Mouse (Mus musculus): Measurements from ENCODE around the gene Slc39a3.

Slc39a3 gene

DNA sequence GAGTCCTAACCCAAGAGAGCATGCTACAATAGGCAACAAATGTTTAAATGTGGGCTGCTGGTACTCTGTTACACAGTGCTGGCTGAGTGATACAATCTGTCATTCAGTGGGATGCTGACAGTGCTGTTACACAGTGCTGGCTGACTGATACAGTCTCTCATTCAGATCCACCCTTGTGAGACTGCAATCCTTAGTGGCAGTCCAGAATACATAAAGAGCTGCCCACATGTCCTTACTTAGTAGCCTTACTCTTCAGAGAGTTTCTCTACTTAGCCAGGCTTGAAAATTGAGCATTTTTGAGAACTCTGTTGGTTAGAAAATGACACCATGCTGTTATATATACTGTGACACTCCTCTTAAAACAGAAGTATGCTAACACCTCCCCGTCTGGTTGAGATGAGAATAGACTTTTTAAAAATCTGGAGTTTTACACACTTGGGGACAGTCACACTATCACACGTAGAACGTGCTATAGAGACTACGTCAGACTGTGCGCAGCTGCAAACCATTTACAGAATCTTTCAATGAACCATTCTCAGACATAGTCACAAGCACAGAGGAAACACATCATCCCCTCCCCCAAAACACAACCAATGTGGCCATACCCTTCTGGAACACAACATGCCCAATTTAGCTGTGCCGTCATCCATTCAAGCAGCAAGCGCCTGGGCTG is 31.1 kb downstream of the Slc39a3 start:
- WGBS, result 38% methylated on average over 7 of the region's 7 CpGs

DNA sequence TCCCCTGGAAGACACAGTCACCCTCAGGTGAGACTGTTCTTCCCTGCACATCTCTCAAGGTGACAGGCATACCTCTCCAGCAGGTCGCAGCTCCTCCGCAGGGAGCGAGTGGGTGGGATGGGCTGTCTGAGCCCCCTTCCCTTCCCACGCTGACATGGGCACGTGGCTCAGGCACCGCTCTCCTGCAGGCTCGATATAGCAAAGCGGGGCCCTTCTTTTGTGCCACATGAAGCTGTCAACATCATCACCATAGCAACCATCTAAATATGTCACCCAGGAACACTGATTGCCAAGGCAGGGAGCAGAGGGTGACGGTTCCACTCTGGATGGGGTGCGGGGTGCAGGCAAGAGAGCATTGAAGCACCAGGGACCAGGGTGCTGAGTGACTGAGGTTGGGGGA is 36.1 kb downstream of the Slc39a3 start:
- WGBS, result 23% methylated on average over 10 of the region's 10 CpGs

GRCm38 (mm10) chr10:81000197-81001062 is 36.8 kb downstream of the Slc39a3 start:
- WGBS, result 43% methylated on average over 28 of the region's 28 CpGs

DNA sequence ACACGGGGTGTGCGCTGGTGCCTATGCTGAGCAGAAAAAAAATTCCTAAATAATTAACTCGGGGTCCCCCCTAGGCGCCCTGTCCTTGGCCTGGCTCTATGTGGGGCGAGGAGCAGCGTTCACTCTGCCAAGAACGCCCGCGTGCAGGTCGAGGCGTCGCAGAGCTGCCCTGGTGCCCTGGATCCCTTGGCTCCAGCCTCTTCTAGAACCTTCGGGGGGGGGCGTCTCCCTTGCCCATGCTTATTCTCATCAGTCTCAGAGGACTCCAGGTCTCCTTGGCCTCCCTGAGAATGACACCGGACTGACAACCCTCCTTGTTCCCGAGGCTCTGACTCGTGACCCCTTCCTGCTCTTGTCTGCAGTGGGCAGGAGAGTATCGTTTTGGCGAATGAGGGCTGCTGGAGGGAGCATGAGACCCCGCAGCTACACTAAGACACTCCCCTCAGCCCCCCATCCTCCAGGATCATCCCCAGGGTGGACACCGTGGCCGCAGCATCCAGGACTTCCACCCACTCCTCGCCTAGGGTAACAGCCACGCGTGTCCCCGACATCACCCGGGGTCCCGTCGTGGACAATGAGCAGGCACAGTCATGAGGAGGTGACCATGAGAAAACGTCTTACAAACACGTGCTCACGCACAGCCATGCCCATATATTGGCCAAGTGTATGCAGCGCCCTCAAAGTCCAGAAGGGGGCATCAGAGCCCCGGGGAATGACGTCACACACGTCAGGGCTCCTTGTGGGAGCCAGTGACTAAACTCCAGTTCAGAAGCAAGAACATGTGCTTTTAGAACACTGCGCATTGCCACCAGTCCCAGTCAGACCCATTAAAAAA is 37.6 kb downstream of the Slc39a3 start:
- WGBS, result 19% methylated on average over 37 of the region's 37 CpGs

- 6% methylated on average over 12 of the region's 12 CpGs for WGBS
These were observed 38.4 kb downstream of the Slc39a3 start for GRCm38 (mm10) chr10:80998778-80999177.

GRCm38 (mm10) chr10:80998021-80998420 is 39.2 kb downstream of the Slc39a3 start:
- WGBS, result 16% methylated on average over 14 of the region's 14 CpGs

DNA sequence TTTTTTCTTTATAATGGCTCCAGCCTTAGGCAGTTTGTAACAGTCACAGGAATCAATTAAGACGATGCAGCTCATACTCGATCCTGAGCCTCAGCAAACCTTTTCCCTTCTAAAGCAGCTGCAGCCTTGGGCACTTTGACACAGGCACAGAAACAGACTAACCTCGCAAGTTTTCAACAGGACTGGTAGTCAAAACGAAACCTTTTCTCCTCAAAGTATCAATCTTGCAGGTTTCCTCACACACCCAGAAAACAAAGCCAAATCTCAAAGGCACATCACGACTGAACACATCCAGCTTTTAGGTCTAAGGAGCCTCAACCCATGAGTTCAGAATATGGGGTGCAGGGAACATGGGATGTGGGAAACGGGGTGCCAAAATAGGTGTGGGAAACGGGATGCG is 39.9 kb downstream of the Slc39a3 start:
- 80% methylated on average over 8 of the region's 8 CpGs for WGBS

GRCm38 (mm10) chr10:80996501-80996900 is 40.7 kb downstream of the Slc39a3 start:
- 95% methylated on average over 8 of the region's 8 CpGs for WGBS

DNA sequence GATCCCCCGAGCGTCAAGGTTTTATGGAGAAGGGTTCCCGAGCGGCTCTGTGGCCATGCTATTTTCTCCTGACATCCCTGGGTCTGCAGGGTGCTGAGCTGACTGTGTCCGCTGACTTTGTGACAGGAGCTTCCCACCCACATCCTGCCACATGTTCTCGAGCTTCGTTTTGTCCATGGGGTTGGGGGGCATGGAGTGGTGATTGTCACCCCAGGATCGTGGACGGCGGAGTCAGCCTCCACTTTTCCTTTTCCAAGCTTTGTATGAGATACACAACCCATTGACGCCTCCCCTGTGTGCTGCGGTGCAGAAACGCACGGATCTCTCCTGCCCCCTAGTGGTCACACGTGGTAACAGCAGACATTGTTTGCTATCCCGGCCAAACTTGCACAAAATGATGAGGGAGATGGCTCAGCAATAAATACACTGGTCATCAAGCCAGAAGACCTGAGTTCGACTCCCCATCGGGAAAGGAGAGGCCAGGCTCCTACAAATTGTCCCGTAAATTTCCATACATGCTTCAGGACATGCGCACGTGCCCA is 42.1 kb downstream of the Slc39a3 start:
- WGBS, result 11% methylated on average over 21 of the region's 21 CpGs

DNA sequence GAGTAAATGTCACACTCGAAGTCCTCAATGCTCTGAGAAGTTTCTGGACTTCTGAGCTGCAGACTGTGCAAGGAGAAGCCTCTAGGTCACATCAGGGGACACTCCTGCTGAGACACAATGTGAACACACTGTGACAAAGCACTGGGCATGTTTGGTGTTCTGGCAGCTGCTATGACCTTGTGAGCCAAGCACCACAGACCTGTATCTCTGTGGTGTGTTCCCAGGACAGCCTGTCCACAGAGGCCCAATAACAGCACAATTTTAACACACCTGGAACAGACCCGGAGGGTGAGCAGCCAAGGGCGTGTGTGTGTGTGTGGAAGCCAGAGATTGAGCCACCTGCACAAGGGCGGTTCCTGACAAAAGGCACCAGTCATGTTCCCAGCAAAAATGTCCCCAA is 42.6 kb downstream of the Slc39a3 start:
- WGBS, result 37% methylated on average over 4 of the region's 4 CpGs

DNA sequence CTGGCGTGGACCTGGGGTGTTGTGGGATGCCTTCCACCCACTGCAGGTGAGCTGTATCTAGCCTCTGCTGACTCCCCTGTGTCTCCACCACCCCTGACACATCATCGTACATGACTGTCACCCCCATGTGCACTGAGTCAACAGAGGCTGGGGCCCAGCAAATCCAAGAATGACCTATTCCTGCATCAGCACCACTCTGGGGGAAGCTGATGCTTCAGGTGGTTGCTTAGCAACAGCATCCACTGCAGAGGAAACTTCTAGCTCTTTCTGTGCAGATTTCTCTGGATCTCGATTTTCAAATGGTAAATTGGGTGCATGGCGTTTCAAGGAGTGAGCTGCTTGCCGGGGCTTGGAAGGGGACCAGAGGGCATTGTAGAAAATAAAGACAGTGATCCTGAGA is 44.0 kb downstream of the Slc39a3 start:
- 42% methylated on average over 5 of the region's 5 CpGs for WGBS

GRCm38 (mm10) chr10:80991945-80992344 is 45.3 kb downstream of the Slc39a3 start:
- WGBS, result 89% methylated on average over 1 of the region's 1 CpGs

DNA sequence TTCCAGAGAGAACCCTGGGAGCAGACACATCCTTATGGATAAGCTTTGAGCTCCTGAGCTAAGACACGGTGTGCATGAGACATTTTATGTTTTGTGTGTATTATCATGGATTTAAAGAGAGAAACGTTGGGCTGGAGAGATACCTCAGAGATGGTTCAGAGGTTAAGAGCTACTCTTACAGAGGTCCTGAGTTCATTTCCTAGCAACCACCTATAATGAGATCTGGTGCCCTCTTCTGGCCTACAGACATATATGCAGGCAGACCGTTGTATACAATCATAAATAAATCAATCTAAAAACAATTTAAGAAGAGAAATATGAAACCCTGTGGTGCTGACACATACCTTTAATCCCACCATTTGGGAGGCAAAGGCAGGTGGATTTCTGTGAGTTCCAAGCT is 46.2 kb downstream of the Slc39a3 start:
- WGBS, result 33% methylated on average over 3 of the region's 3 CpGs

- 70% methylated on average over 7 of the region's 7 CpGs for WGBS
These were observed 46.8 kb downstream of the Slc39a3 start for GRCm38 (mm10) chr10:80990406-80990805.

DNA sequence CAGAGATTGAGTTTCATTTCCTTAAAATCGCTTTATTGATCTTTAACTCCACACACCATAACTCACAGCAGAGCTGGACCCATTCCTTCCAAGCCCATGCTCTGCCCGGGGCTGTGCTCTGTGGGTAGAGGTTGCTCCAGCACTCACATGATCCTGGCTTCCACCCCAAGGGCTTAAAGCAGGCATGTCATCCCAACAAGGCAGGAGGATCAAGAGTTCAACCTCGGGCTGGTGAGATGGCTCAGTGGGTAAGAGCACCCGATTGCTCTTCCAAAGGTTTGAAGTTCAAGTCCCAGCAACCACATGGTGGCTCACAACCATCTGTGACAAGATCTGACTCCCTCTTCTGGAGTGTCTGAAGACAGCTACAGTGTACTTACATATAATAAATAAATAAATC is 47.4 kb downstream of the Slc39a3 start:
- WGBS, result 73% methylated on average over 4 of the region's 4 CpGs

DNA sequence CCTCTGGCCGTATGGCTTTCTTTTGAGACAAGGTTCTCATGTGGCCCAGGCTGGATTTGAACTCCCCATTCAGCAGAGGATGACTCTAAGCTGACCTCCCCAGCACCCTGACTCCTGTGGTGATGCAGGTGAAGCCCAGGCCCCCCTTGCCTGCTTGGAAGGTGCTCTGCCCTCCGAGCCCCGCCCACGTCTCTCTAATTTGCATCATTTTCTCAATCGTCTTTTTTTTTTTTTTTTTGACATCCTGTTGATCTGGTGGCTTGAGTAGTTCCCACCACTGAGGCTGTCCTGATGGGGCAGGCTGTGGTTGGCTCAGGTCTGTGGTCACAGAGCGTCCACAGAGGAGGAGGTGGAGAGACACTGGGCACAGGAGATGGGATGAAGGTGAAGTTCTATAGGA is 47.8 kb downstream of the Slc39a3 start:
- 71% methylated on average over 6 of the region's 6 CpGs for WGBS

DNA sequence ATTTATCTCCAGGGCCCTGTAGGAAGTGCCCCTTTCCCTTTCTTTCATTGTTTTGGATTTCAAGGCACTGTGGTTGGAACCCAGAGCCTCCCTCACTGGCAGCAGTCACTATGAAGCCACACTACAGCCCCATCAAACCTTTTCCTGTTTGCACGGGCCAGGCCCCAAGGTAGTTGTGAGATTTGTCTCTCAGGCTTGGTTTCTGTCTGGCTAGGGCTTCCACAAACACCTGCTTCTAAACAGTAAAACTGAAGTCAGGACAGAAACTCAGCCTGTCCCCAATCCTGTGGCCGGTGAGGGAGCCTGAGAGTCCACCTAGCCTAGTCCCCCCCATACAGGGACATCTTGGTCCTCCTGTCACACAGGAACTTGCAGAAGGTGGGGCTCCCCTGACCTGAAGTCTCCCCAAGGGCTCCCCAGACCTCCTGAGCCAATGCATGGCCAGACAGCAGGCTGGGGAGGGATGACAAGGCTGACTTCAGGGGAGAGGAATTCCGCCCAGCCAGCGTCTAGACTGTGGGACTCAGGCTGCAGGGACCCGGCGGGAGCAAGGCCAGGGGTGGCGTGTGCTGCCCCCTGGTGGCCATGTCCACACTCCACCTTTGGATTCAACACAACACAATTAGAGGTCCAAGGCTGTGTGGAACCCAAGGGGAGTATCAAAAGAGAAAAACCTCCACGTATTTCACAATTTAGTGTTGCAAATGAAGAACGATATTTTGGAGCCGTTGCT is 49.4 kb downstream of the Slc39a3 start:
- 21% methylated on average over 10 of the region's 10 CpGs for WGBS

- WGBS, result 76% methylated on average over 6 of the region's 6 CpGs
These were observed 50.5 kb downstream of the Slc39a3 start for GRCm38 (mm10) chr10:80986754-80987153.

DNA sequence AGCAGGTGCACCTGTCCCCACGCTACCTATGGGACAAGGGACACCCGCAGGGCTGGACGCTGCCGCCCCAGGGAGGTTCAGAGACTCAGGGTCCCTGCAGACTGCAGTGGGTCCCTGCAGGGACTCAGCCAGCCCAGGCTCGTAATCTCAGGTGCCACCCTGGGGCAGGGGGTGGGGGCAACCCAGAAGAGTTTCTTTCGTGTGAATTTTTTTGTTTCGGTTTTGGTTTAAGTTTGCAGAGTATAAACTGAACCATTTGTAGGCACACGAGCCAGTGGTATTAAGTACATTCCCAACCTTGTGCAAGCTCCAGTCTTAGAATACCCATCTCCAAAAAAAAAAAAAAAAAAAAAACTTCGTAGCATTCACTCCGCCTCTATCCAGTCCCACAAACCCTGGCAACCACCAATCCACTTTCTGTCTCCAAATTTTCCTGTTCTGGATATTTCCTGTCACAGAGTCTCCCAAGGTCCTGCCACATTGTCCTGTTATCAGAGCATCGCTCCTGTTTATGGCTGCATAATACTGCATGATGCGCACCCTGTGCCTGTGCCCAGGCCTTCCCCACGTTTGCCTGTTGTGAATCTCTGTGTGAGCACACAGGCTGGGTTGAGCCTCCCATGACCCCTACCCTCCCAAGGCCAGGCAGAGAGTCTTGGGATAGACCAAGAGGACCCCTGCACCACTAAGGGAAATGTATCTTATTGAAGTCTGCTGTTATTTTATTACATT is 51.1 kb downstream of the Slc39a3 start:
- WGBS, result 27% methylated on average over 13 of the region's 13 CpGs

DNA sequence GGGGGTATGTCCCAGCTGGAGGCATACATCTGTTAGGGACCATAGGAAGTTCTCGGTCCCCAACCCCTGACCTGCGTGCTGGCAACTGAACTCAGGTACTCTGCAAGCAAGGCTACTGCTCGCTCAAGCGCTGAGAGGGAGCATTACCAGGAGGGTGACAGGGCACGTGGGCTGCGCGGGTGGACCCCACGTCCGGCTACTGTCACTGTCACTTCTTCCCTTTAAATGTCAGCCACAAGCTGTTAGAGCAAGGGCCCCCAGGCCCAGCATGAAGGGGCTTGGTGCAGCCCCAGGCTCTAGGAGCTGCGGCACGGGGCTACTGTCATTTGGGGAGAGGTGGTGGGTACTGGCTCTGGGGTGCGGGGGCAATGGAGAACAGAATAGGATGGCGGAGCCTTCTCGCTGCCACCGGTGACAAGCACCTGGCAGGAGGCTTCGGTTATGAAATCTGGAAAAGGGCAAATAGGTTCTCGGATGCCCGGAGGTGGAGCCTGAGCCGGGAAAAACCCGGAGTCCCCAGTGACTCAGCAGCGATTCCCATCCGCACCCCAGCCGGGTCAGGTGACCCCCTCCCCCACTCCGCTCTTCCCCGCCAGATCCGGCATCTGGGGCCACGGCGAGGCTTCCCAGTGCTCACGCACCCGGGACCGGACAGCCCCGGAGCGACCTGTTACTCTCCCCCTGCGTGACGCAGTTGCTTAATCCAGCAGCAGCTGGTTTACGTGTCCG is 51.8 kb downstream of the Slc39a3 start:
- WGBS, result 12% methylated on average over 37 of the region's 37 CpGs

Data from cerebral cortex, adult 2 months (tissue).